19 mouse cellular contexts compared by ENCODE assay signal in the genomic region with DNA sequence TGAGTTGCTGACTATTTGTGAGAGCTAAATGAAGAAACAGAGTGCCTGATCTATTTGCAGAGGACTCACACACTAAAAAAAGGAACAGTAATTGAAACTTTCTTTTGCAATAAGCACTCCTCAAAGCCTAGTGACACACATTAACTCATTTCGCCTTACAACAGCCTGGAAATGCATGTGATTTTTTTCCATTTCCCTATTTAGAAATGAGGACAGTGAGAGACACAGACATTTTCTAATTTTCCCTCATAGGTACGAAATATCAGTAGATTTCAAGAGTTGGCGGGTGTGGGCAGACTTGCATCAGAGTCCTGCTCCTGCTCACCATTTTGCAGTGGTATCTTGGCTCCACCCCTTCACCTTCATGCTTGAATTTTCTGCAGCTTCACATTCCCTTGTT.
"Had no signal": no experiment of that assay in that cellular context is flagged by ENCODE, and none has a peak within 500 bp of the region (broad histone marks: within the 10 kb centered on the region; RNA-seq: fewer than 3 reads in every experiment).

No protein-coding gene starts in this region.

- H3K9ac ChIP-seq: intestine, embryonic 15.5 days; limb, embryonic 13.5 days; liver, embryonic 13.5 days; lung, embryonic 14.5 days; midbrain, embryonic 13.5 days; neural tube, embryonic 13.5 days; stomach, embryonic 15.5 days had no signal

- H3K27me3 ChIP-seq: intestine, embryonic 15.5 days; limb, embryonic 13.5 days; liver, embryonic 13.5 days; megakaryocyte, embryonic 14.5 days; midbrain, embryonic 13.5 days; neural tube, embryonic 13.5 days; stomach, embryonic 15.5 days had no signal

- H3K4me3 ChIP-seq: intestine, embryonic 15.5 days; limb, embryonic 10.5 days; limb, embryonic 13.5 days; liver, embryonic 13.5 days; megakaryocyte, embryonic 14.5 days; midbrain, embryonic 10.5 days; midbrain, embryonic 13.5 days; myocyte; neural tube, embryonic 13.5 days; stomach, embryonic 15.5 days had no signal

- H3K27ac ChIP-seq: intestine, embryonic 15.5 days; limb, embryonic 10.5 days; limb, embryonic 13.5 days; liver, embryonic 13.5 days; midbrain, embryonic 10.5 days; midbrain, embryonic 13.5 days; stomach, embryonic 15.5 days had no signal

- H3K4me2 ChIP-seq: intestine, embryonic 15.5 days; limb, embryonic 13.5 days; liver, embryonic 13.5 days; lung, embryonic 14.5 days; midbrain, embryonic 13.5 days; neural tube, embryonic 13.5 days; stomach, embryonic 15.5 days had no signal

- H3K4me1 ChIP-seq: intestine, embryonic 15.5 days; limb, embryonic 13.5 days; liver, embryonic 13.5 days; megakaryocyte, embryonic 14.5 days; stomach, embryonic 15.5 days had no signal

- ATAC-seq: midbrain, embryonic 13.5 days had no signal

- H3K36me3 ChIP-seq: intestine, embryonic 15.5 days; limb, embryonic 10.5 days; limb, embryonic 13.5 days; liver, embryonic 13.5 days; midbrain, embryonic 10.5 days; midbrain, embryonic 13.5 days; neural tube, embryonic 13.5 days; stomach, embryonic 15.5 days had no signal

- DNase-seq: kidney, adult 18-20 months; kidney, adult 9 months; kidney, postnatal 14 days; layer of hippocampus, postnatal 36 days; liver; liver, embryonic 13.5 days; right cerebral cortex, postnatal 25 days; spleen, adult 18-20 months; thymus, postnatal 25 days had no signal

- H3K9me3 ChIP-seq: intestine, embryonic 15.5 days; limb, embryonic 10.5 days; limb, embryonic 13.5 days; liver, embryonic 13.5 days; midbrain, embryonic 10.5 days; midbrain, embryonic 13.5 days; neural tube, embryonic 13.5 days; stomach, embryonic 15.5 days had no signal
